Mouse (Mus musculus) cerebellum, adult 2 months (tissue): ENCODE measurements at regions not wholly inside any gene's neighbourhood (a gene's known extent, or its start where the extent isn't known, plus 50 kb on each side); places are given as distances from the start of the nearest gene placed in this dataset.
"Not testable (repeated sequence)": the region's sequence is repeated elsewhere in the genome, so short reads cannot be mapped to it uniquely, and the experiment has no call there.

Experiments
- DNase-seq, 2 experiments: peaks; one replicate each; pipeline ENCODE4 v3.0.0; 2021
- H3K27ac ChIP-seq: fragments of 200-500 bp; 2 replicates; pipeline ENCODE4 v1.5.1; 2012; ENCODE audit warnings: low read length, control low read depth, inconsistent platforms; ENCODE audit not compliant: insufficient read depth
- H3K27me3 ChIP-seq: fragments of 200-500 bp; 2 replicates; pipeline ENCODE4 v1.6.1; 2012; ENCODE audit warnings: inconsistent platforms, mild to moderate bottlenecking, low read length, moderate library complexity; ENCODE audit not compliant: control insufficient read depth, insufficient read depth
- H3K4me1 ChIP-seq: fragments of 200-500 bp; 2 replicates; pipeline ENCODE4 v1.6.1; 2011; ENCODE audit warnings: low read length; ENCODE audit not compliant: control insufficient read depth, insufficient read depth
- H3K4me3 ChIP-seq: fragments of 200-500 bp; replicated peaks from 2 replicates; pipeline ENCODE3; 2011; ENCODE audit warnings: mild to moderate bottlenecking, low read depth, low read length, control low read depth; ENCODE audit not compliant: insufficient read depth
- CTCF ChIP-seq: fragments of 200-500 bp; IDR thresholded peaks from 2 replicates; pipeline ENCODE4 v1.5.1; 2011; ENCODE audit warnings: low read depth, mild to moderate bottlenecking, control low read depth, low read length, moderate library complexity, borderline replicate concordance; ENCODE audit not compliant: insufficient read depth
- POLR2A ChIP-seq: fragments of 200-500 bp; IDR thresholded peaks from 2 replicates; pipeline ENCODE4 v1.6.1; 2011; ENCODE audit warnings: low read length, control low read depth, borderline replicate concordance; ENCODE audit not compliant: insufficient read depth
- WGBS: fragments of 180-500 bp; shearing (Covaris S2); methylation state at CpG from one replicate; pipeline ENCODE4 v1.1.7; 2018; 5-methylcytosine and 5-hydroxymethylcytosine counted together

DNA sequence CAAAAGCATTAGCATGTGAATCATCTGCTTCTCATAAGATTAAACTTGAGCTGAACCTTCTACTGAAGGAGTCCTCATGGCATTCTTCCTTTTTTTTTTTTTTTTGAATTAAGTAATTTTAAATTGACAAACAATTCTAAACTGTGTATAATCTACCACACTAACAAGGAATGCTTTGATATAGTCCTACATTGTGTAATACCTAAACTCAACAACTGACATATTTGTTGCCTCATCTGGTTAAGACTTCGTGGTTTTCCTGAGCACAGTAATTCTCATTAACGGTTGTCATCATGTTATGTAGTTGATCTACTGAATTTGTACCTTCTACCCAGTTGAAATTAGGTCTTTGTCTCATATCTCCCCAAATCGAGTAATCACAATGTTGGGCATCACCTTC, 83.9 kb upstream of the Hcrtr2 start:
- Histone ChIP-seq H3K4me1 (no peaks in the 10 kb centered on the region), H3K27me3 (no peaks in the 10 kb centered on the region), H3K27ac (no peak overlapping the region), H3K4me3 (no peak overlapping the region)
- 84% methylated on average over 3 of the region's 3 CpGs for WGBS
- no peak for TF ChIP-seq POLR2A
- no peak for TF ChIP-seq CTCF
- DNase-seq, result no peak

- not testable (repeated sequence) for H3K27me3 ChIP-seq, DNase-seq, H3K4me1 ChIP-seq, H3K4me3 ChIP-seq, H3K27ac ChIP-seq
- WGBS, result 81% methylated on average over 8 of the region's 8 CpGs
These were observed 78.4 kb upstream of the Hcrtr2 start for GRCm38 (mm10) chr9:76401897-76402670.

- Histone ChIP-seq H3K27ac (no peak overlapping the region), H3K27me3 (no peaks in the 10 kb centered on the region), H3K4me1 (no peaks in the 10 kb centered on the region), H3K4me3 (no peak overlapping the region)
- no peak for DNase-seq
- no peak for TF ChIP-seq CTCF
- no peak for TF ChIP-seq POLR2A
These were observed 77.2 kb upstream of the Hcrtr2 start for GRCm38 (mm10) chr9:76400900-76401299.

GRCm38 (mm10) chr9:76393763-76394162, 70.1 kb upstream of the Hcrtr2 start:
- TF ChIP-seq POLR2A (no peak), CTCF (no peak)
- H3K4me3 ChIP-seq, result no peak overlapping the region
- 87% methylated on average over 1 of the region's 1 CpGs for WGBS
- H3K27me3 ChIP-seq, result no peaks in the 10 kb centered on the region
- DNase-seq, result no peak
- no peaks in the 10 kb centered on the region for H3K4me1 ChIP-seq
- H3K27ac ChIP-seq, result no peak overlapping the region

- 41% methylated on average over 1 of the region's 1 CpGs for WGBS
- TF ChIP-seq CTCF (peak; percentile 40; the same call in 1 of the 2 replicates), POLR2A (no peak)
- H3K27ac ChIP-seq, result no peak overlapping the region
- H3K27me3 ChIP-seq, result no peaks in the 10 kb centered on the region
- no peak overlapping the region for H3K4me3 ChIP-seq
- H3K4me1 ChIP-seq, result no peaks in the 10 kb centered on the region
- DNase-seq, result peak in 1 of 2 experiments; percentile 1
These were observed 67.2 kb upstream of the Hcrtr2 start for GRCm38 (mm10) chr9:76390839-76391238.
